Mouse (Mus musculus) hindbrain, embryonic 11.5 days (tissue): Measurements from ENCODE around the gene Zfp809. TPM values are rescaled to one million over a fixed set of nuclear protein-coding genes. Genes with fewer than 3 reads are reported as not detected.

ENCODE experiments used
- polyA plus RNA-seq: library from polyadenylated mRNA; unstranded; fragments of >200 nt; fragmentation: Nextera tagmentation; extraction: Ambion mirVana; gene quantifications from 2 replicates; pipeline ENCODE4 v1.2.1, GENCODE M21; 2014

Gene Zfp809
- polyA plus RNA-seq, 1 experiment from 2014 or later: 13.4 TPM

Other genes with a start within 250 kb of the Zfp809 start
- gene Rgl3, start 236.3 kb upstream of the Zfp809 start, polyA plus RNA-seq: 2.0 and 2.1 TPM in 2 replicates
- 5.5 and 5.7 TPM in 2 replicates for gene Ccdc151, start 223.1 kb upstream of the Zfp809 start, polyA plus RNA-seq
- gene Prkcsh, start 222.9 kb upstream of the Zfp809 start, polyA plus RNA-seq: 84.6 TPM in 2 replicates
- gene Elavl3, start 173.7 kb upstream of the Zfp809 start, polyA plus RNA-seq: 72.9 and 85.2 TPM in 2 replicates
- 0.56 TPM in 1 of 2 replicates, not detected in the other for gene Gm49318, start 154.5 kb upstream of the Zfp809 start, polyA plus RNA-seq
- 8.1 and 9.2 TPM in 2 replicates for gene Zfp653, start 154.3 kb upstream of the Zfp809 start, polyA plus RNA-seq
- gene Ecsit, start 140.3 kb upstream of the Zfp809 start, polyA plus RNA-seq: 32.4 and 38.4 TPM in 2 replicates
- 1.8 and 2.1 TPM in 2 replicates for gene Cnn1, start 126.5 kb upstream of the Zfp809 start, polyA plus RNA-seq
- gene Elof1, start 108.5 kb upstream of the Zfp809 start, polyA plus RNA-seq: 211 and 213 TPM in 2 replicates
- 17.1 and 18.7 TPM in 2 replicates for gene Acp5, start 90.0 kb upstream of the Zfp809 start, polyA plus RNA-seq
- gene Pigyl, start 68.9 kb upstream of the Zfp809 start, polyA plus RNA-seq: 60.5 and 64.1 TPM in 2 replicates
- gene Zfp872, start 37.6 kb upstream of the Zfp809 start, polyA plus RNA-seq: not detected in 2 replicates
- 7.1 and 8.1 TPM in 2 replicates for gene Zfp599, start 34.2 kb downstream of the Zfp809 start, polyA plus RNA-seq
- gene Zfp810, start 81.9 kb downstream of the Zfp809 start, polyA plus RNA-seq: 25.5 and 34.1 TPM in 2 replicates
- 34.0 and 40.2 TPM in 2 replicates for gene Anln, start 163.5 kb downstream of the Zfp809 start, polyA plus RNA-seq
- gene 9530077C05Rik, start 185.8 kb downstream of the Zfp809 start, polyA plus RNA-seq: 9.3 and 9.8 TPM in 2 replicates
- gene Gm17545, start 228.6 kb downstream of the Zfp809 start, polyA plus RNA-seq: not detected in 2 replicates
- 53.9 and 56.0 TPM in 2 replicates for gene Rp9, start 244.0 kb downstream of the Zfp809 start, polyA plus RNA-seq